Mouse (Mus musculus) kidney, adult 8-10 months (tissue): ENCODE results near the gene Lgi1.

Source experiments
- DNase-seq, 2 experiments: peaks; one replicate each; pipeline ENCODE4 v3.0.0; 2022

Gene Lgi1

DNA sequence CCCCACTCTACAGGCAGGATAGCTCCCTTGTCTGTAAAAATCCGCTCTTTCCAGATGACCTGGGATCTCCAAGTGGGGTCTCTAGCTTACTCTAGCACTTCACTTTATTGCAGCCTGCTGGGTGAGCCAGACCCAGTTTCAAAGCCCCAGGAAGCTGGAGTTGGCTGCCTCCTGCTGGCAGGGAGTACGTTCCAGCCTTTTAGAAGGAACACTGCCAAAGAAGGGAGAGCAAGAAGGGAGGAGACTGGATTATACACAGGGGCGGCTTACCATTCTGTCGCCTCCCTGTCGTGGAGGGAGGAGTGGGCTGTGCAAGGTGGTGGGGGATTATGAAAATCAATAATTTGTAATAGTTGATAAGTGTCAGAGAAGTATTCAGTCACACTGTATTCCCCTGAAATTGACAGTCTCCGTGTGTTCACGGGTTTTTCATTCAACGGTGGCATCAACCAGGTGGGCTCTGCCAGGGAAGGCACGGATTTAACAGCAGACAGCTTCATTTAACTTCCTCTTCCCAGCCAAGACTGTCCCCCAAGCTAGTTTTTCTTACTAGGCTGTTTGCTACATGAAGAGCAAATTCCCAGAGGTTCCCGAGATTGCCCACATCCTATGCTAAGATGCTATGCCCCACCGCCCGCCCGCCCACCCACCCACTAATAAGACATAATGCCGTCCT lies 369 bp upstream of the Lgi1 start:
- DNase-seq = no peak

DNA sequence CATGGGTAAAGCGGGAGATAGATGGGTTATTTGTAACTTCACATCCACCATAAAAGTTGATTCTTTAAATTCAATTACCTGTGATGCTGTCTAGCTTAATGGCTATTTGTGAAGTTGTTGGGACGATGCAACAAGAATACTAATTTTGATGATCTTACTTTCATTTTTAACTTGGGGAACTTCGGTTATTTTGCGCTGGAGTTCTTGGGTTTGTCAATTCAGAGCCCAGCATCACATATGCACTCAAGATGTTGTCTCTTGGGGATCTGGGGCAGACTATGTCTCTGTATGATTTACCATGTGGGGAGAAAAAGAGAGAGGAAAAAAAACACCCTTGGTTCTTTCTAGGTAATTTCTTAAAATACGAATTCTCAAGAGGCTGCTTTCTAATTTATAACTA lies 1.4 kb downstream of the Lgi1 start:
- DNase-seq = no peak

DNA sequence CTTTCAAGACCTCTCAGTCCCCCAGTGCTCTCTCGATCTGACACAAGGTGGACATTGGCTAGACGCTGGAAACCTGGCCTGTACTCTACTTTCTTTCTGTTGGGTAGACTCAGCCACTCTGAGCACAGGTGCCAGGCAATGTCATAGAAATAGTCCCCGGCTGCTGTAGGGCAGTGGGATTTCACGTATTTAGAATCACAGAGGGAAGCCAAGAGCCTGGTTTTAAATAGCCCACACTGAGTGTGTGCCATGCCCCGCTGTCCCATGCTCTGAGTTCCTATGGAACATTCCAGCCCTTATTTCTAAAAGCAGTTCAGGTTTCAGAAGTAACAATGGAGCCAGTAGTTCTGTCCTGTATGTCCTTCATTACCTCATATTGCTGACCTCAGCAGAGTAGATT lies 3.1 kb downstream of the Lgi1 start:
- DNase-seq = no peak

DNA sequence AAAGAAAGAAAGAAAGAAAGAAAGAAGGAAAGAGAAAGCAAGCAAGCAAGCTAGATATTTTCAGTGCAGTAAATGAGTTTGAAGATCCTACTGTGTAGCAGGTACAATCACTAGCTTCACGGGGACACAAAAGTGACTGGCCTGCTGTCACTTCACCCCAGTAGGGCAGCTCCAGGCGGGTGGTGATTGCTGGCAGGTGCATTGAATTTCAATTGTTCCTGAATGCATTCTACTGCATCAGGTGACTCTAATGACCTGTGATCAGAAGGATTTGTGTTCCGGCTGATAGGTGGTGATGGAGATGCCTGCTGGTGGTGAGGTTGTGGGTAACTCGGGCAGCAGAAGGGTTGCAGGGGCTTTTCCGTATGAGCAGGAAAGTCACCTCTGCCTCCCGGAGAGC lies 6.7 kb downstream of the Lgi1 start:
- DNase-seq = no peak

DNA sequence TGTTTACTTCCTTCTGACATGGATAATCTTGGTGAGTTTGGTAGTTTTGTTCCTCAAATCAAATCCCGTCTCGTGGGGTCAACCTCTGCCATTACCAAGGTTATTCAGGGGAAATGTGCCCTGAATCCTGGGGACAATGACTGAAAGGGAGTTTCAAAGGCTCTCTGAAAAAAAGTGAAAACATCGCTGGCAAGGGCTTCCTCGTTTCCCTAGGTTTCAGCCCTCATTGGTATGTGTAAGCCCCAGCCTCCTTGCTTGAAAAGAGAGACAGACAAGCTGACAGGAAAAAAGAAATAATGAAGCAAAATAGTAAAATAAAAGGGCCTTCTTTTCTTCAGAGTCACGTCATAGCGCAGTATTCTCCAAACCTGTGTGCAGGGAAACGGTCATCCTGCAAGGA lies 9.5 kb downstream of the Lgi1 start:
- no peak for DNase-seq

DNA sequence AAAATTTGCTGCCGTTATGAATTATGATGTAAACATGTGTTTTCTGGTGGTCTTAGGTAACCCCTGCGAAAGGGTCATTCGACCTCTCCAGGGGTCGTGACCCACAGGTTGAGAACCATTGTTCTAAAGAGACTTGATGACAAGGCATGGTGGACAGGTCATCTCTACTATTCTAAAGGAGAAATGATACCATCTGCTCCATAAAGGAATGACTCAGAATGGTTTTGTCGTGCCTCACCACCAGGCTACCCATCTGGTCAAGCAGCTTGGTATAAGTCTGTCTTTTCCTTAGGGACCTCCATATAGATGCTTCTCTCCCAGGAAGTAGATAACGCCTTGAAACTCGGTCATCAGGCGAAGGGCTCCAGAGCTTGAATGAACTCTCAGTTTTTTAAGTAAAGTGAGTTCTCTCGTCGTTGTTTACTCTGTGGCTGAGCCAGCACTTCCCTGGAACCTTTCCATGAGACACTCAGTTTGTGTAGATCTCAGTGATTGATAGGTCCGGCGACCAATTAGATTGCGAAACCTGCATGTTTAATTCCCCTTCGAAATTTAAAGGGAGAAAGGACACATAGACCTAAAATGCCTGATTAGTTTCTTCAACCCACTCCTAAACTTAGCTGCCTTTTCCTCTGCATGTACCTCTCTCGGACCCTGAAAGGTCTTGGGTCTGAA lies 10.5 kb downstream of the Lgi1 start:
- DNase-seq = no peak

DNA sequence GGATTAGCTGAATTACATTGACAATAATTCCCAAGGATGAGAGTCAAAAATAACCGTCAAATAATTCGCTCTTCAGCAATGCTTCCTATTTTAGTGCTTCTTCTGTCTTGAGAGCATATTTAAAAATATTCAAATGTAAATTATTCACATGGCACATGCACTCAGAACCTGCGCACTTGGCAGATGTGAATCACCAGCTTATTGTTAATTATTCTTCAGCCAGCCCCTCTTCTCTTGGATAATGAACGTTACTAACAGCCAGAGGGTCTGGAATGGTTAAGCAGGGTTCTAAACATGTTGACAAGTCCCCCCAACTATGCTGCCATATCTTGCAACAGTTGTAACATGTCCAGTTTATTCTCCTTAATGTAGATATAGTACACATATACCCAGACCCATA lies 11.9 kb downstream of the Lgi1 start:
- no peak for DNase-seq

DNA sequence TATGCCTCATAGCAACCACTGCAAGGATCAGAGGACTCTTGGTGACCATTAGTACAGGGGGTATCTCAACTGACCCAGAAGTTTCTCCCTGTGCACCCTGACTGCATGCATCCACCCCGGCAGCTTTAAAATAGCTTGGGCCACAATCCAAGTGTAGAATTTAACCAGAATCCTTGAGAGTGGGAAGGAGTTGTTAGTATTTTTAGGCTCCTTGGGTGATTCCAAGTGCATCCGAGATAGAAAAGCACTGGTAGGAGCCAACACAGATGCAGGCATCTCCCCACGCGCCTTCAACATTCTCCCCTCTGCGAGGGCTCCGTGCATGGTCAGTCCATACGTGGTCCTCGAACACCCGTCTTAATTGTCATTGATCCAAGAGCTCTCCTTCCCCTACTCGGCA lies 15.9 kb downstream of the Lgi1 start:
- DNase-seq = no peak

DNA sequence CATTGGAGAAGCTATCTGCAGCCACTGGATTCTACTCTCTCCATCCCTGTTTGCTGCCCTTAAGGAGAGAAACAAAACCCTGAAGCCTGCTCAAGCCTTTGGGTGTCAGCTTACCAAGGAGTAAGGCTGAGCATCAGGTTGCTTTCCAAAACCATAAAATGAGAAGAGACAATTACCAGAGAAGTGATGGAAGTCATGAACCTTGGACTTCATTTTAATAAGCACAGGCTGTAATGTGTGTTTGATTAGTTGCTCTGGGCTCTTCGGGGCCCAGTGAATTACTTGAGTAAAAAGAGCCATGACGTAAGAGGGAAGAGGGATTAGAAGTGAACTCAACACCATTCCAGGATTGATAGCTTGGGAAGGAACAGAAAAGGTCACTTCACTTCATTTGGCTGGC lies 18.1 kb downstream of the Lgi1 start:
- no peak for DNase-seq

DNA sequence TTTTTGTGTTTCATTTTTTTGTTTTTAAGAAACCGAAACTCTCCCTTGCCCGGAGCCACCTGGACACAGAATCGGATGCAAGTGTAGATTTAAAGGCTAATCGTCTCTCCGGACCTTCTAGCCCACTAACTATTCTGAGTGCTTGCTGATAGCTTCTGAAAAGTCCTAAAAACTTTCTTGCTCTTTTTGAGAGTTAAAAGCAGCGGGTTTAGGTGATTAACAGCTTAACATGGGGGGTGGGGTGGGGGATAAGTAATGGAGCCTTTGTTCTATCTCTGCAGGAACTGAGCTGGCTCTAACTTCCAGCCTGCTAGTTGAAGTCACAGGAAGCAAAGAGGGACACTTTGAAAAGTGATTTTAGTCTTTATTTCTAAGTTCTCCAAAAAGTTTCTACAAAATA lies 24.2 kb downstream of the Lgi1 start:
- DNase-seq = no peak

DNA sequence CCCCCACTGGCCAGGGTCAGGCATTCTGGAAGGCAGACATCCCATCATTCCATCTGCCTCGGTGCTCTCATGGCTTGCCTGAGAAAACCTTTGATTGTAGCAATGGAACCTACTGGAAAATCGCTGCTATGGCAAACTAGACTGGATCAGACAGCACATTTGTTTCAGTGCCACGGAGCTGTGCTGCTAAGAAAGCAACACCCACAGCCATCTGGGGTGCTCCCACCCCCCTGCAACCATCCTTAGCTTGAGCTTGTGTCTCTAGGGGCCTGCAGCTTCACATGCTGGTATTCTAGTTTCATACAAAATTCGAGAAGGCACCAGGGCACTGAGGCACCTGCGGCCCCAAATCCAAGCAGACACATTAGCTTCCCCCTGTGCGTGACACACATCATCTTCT lies 27.1 kb downstream of the Lgi1 start:
- DNase-seq = no peak

DNA sequence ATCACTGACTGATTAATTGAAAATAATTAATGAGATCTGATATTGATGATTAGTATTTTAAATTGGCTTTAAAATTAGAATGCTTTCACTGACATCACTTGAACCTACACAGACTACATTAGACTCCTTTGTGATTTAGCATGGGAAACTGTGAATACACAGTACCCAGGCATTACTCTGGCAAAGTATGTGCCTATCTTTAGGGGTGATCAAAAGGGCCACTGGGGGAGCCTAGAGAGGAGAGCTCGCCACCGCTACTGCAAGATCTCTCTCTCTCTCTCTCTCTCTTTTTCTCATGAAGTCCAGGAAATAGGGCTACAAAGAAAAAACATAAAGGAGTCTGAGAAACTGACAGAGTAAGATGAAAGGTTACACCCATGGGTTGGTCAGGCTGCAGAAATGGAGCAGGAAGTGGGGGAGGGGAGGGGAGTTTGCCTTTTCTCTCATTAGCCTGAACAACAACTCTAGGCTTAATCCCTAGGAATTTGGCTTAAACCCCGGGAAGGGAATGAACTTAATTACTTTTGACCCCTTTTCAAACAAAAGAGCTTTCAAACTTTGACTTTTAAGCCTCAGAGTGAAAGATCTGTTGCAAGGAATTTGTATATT lies 33.8 kb downstream of the Lgi1 start:
- no peak for DNase-seq

DNA sequence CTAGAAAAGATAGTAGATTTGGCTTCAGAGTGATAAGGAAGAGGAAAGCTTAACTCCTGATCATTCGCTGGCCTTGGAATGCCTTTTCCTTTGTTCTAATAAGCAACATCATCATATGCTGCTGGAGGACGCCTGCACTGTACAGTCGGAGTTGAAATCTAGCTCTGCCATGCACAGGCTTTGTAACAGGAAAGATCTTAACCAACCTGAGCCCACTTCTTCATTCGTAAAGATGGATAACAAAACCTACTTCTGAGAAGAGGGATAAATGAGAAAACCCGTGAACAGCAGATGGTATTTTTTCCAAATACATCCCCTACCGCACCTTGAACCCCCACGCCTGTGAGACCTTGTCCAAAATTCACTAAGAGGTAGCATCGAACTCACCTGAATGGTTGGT lies 43.8 kb downstream of the Lgi1 start:
- DNase-seq = no peak

DNA sequence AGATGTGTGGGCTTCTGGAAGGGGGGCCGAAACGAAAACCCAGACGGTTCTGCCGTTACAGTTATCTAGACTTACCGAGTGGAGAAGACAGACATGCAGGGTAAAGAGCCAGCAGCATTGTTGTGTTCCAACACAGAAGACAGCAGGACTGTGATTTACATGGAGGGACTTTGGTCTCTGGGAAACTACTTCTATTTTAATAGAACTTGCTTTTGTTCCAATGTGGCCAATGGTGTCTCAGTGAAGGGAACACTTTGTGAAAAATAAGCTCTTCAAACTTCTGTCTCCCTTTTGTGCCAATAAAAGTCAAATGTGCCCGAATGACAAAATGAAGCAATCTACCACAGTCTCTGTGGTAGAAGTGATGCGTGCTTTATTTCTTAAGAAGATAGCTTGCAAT lies 50.8 kb downstream of the Lgi1 start:
- DNase-seq = no peak

DNA sequence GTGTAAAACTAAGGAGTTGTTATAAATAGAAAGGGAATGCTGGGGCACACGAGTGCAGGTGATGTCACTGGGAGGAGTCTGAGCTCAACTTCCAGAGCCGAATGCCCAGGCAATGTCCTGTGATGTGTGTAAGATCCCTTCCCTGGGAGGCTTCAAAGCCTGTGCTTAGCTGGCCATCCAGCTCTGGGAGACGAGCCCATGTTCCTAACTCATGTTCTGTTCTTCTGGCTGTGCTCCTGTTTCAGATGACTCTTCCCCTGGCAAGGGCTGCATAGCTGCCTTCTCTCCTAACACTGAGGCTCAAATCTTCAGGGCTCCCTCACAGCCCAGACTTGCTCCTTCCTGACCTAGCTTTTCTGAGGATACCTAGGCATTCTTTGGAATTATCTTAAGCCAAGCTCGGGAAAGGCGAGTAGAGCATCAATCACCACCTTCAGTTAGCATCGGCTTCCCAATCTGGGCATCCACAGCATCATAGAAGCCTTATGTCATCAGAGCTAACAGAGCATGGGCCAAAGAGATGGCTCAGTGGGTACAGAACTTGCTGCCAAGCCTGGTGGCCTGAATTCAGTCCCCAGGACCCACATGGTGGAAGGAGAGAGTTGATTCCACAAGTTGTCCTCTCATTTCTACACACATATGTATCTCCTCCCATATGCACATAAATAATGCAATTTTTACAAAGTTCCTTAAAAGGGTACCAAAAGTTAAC lies 52.4 kb downstream of the Lgi1 start:
- DNase-seq = no peak

DNA sequence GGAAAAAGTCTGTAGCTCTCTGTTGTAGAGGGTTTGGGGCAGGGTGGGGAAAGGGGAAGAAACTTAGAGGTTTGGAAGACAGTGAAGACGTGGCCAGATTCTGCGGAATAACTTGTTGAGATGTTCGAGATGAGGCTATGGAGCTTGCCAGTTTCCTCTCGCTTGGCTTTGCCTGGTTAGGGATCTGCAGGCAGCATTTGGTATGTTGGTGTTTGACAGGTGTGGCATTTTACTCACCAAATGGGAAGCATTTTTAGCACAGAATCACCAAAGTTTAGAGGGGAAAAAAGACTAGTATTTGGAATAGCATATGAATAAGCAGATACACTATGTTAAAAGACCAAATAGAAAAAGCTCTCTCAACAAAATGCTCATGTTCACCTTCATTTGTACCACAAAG lies 54.0 kb downstream of the Lgi1 start:
- DNase-seq = no peak

DNA sequence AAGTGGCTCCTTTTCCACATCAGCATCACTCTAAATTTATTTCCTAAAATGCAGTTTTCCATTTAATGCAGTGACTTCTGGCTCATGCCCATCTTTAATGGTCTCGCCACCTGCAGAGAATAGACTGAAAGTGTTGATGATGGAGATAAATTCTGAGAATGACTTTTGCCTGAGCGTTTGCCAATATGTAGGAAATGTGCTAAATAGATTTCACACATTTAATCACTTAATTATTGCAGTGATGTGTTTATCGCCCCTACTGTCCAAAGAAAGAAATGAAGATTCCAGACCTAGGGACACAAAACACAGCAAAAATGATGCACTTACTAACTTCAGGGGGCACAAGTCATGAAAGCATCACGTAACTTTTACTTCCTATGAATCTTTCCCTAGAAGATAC lies 54.8 kb downstream of the Lgi1 start:
- no peak for DNase-seq

DNA sequence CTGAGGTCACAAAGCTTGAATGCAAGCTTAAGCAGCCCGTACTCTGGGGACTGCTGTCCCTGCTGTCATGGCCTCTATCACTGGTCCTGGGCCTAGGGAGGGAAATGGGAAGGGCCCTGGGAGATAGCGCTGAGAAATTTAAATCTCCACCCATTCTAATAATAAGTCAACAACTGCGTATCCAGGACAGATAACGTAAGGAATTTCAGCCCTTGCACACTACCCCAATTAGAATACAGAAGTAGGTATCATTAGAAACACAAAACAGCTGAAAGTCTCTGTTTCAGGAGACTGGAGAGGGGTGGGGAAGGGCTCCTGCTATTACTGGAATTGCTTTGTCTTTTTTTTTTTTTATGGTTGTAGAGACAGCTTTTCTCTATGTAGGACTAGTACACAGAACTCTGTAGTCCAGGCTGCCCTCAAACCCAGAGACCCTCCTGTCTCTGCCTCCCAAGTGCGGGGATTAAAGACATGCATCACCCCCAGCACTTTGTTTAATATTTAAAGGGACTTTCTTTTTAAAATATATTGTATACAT lies 56.4 kb downstream of the Lgi1 start:
- DNase-seq = no peak

DNA sequence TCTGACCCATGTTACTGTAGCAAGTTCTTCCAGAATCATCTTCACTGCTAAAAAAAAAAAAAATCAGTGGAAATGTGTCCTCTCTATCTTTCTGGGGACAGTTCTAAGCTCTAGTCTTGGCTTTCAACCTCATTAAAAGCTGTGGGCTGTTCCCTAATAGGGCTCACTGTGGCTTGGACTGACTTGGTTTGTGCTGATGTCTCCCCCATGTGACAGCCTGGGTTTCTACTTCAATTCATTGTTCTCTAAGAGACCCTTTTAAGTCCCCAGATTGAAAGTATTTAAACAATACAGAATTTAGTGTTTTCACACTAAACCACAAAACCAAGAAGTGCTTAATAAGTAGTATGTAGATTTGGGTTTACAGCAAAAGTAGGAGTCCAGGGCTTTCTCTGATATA lies 59.4 kb downstream of the Lgi1 start:
- no peak for DNase-seq

DNA sequence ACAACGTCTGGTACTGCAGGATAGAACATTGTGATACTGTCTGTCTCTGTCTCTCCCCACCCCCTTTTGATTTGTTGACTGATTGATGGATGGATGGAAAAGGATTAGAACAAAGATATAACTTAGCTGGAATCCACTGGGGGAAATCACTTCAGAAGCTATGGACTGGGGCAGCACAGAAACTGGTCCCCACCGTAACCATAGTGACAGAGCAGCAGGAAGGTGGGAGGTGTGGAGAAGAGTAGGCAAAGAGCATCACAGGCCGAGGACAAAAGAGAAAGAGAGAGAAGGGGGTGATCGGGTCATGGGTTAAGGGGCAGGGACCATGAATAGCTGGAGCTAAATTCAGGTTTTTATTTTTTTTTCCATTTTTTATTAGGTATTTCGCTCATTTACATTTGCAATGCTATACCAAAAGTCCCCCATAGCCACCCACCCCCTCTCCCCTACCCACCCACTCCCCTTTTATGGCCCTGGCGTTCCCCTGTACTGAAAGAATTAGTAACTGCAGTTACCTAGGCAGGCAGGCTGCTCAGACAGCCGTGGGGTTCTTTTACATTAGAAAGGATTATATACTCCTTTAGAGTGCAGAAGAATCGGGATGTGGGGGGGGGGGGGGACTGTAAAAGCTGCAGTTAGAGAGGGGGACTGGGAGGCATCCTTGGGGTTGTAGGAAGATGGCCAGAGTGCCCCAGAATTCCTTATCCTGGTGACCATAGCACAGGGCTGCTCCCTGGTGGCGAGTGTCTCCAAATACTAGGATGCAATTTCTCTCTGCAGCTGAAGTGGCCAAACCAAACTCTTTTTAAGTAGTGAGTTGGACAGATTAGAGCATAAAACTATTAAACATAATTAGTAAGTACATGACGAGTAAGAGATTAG lies 60.1 kb downstream of the Lgi1 start:
- DNase-seq = no peak

DNA sequence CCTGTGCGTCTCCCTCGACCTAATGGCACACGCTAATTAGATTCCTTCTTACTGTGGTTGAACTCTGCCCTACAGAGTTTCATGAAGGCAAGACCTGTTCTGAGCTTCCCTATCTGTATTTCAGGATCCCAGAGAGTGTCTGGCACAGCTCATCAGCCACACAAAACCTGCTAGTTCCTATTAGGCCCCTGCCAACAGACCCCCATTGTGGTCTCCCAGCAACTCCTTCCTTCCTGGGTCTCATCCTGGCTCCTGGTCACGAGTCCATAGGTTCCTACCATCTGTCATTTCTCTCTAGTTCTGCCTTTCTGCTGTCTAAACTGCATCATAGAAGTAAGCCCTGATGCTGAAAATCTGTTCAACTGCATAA lies 60.7 kb downstream of the Lgi1 start:
- DNase-seq = no peak

DNA sequence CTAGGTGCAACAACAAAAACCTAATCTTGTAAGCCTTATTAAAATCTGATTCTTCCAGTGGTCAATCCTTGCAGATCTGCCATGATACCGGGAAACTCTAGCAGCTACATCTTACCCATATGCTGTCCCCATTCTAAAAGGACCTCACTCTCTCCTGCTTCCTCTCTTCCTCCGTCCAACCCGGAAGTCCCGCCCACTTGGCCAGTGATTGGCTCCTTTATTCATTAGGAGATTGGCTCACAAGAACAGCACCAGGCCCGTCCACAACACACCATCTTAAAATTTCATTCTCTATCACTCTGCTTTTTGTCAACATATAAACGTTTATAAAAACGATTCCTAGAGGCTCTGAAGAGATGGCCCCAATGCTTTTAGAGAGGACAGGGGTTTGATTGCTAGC lies 61.5 kb downstream of the Lgi1 start:
- no peak for DNase-seq

DNA sequence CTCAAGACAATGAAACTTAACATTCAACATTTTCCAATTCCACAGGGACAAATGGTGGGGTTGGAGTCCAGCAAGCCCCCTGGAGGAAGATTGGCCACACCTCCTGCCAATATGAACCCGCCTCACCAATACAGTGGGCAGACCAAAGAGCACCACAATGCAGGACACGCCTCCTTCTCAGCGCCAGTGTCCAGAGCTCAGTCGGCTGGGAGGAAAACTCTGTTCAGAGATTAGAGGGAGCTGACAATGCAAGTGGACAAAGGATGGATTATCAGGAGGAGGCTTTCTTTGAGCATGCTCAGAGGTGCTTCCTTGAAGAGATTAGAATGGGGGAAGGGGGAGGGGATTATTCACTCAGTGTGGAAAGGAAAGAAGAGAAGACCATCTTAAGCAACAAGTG lies 62.7 kb downstream of the Lgi1 start:
- DNase-seq = no peak
